ENCODE assay signal across 12 mouse cellular contexts in the genomic region with DNA sequence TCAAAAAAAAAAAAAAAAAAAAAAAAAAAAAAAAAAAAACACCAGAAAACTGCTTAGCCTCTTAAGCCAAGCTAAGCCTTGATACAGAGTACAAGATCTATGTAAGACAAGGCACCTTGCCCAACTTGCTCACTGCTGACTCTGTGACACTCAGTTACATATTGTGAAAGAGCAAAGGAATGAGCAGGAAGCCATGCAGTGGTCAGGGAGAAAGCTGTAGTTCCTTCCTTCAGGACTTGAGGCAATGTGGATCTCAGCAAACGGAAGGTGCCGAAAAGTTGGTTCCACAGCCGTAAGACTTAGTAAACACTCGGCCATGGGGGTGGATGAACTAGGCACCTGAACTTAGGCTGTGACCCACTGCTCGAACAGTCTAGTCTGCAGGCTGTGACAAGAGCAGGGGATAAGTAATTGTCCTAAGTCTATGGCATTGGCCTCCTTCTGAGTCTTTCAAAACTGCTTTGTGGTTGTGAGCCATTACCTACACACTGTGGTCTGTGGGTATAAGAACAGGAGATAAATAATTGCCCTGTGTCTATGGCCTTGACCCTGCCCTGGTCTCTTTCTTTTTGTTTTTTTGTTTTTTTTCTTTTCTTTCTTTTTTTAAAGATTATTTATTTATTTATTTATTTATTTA. TPM values are rescaled to one million over a fixed set of nuclear protein-coding genes. Genes with fewer than 3 reads are reported as not detected.
A peak's percentile ranks its signal among the peaks of the same experiment; 100 is the strongest.
DNase-seq lines count a peak whose midpoint lies in the region; ATAC-seq lines count a peak whose summit lies in the region.
"Had no signal": no experiment of that assay in that cellular context is flagged by ENCODE, and none has a peak within 500 bp of the region (broad histone marks: within the 10 kb centered on the region; RNA-seq: fewer than 3 reads in every experiment).

No protein-coding gene starts in this region.

- intact Hi-C loops in heart, postnatal 25 days (cut with DNase I) = loop anchor here (2.0 kb wide), 1 partner anchor 65 kb away; no protein-coding TSS in a partner anchor
- intact Hi-C loops in gastrocnemius, postnatal 14 days (cut with DNase I; ENCODE audit: low total_unique reads) = loop anchor here (10.0 kb wide), 1 partner anchor 51 kb away; no protein-coding TSS in a partner anchor

- ATAC-seq in granulocyte monocyte progenitor cell, adult 5-6 weeks (replicated peaks; ENCODE audit: poor library complexity, severe bottlenecking) = peak; percentile 79
- ATAC-seq: forebrain, embryonic 14.5 days; midbrain, embryonic 15.5 days had no signal

- DNase-seq in heart, adult 11 months = peak; percentile 86
- DNase-seq in heart, postnatal 25 days (ENCODE audit: low spot score) = no peak
- peak; percentile 96 for DNase-seq in 416B (ENCODE audit: low read depth)
- DNase-seq in lung, postnatal 36 days = peak; percentile 76
- no peak for DNase-seq in gastrocnemius, postnatal 14 days
- DNase-seq in frontal cortex, postnatal 14 days (ENCODE audit: low spot score in 2 of 2) = no peak
- DNase-seq in neural tube, embryonic 10.5 days (ENCODE audit: extremely low spot score, low spot score) = no peak
- DNase-seq: cerebellum, adult 11 months had no signal

RNA-seq across cellular contexts. Expression of a gene that starts 5.7 kb away (rescaled TPM):
- total RNA-seq in heart, postnatal 25 days (2021) = not detected
- total RNA-seq in granulocyte monocyte progenitor cell, adult 5-6 weeks (2014; fragmentation: Nextera tagmentation) = not detected in 2 replicates
- not detected in 2 replicates for total RNA-seq in granulocyte monocyte progenitor cell, adult 5-6 weeks (2017)
- not detected for total RNA-seq in gastrocnemius, postnatal 14 days (2021)
- total RNA-seq: heart, adult 2 months had no signal

RNA-seq across cellular contexts. Expression of a gene that starts 9.4 kb away (rescaled TPM):
- not detected for total RNA-seq in heart, postnatal 25 days (2021)
- 0.70 TPM in 1 of 2 replicates, not detected in the other for total RNA-seq in granulocyte monocyte progenitor cell, adult 5-6 weeks (2014; fragmentation: Nextera tagmentation)
- 1.3 and 2.3 TPM in 2 replicates for total RNA-seq in granulocyte monocyte progenitor cell, adult 5-6 weeks (2017)
- not detected for total RNA-seq in gastrocnemius, postnatal 14 days (2021)
- total RNA-seq: heart, adult 2 months had no signal

RNA-seq across cellular contexts. Expression of a gene that starts 10.5 kb away (rescaled TPM):
- total RNA-seq in heart, postnatal 25 days (2021) = not detected
- total RNA-seq in granulocyte monocyte progenitor cell, adult 5-6 weeks (2014; fragmentation: Nextera tagmentation) = not detected in 2 replicates
- 0.73 TPM in 1 of 2 replicates, not detected in the other for total RNA-seq in granulocyte monocyte progenitor cell, adult 5-6 weeks (2017)
- total RNA-seq in gastrocnemius, postnatal 14 days (2021) = not detected
- total RNA-seq: heart, adult 2 months had no signal

RNA-seq across cellular contexts. Expression of a gene that starts 31.6 kb away (rescaled TPM):
- not detected for total RNA-seq in heart, postnatal 25 days (2021)
- total RNA-seq in granulocyte monocyte progenitor cell, adult 5-6 weeks (2014; fragmentation: Nextera tagmentation) = not detected in 2 replicates
- total RNA-seq in granulocyte monocyte progenitor cell, adult 5-6 weeks (2017) = not detected in 2 replicates
- not detected for total RNA-seq in gastrocnemius, postnatal 14 days (2021)
- total RNA-seq: heart, adult 2 months had no signal

RNA-seq across cellular contexts. Expression of a gene that starts 40.2 kb away (rescaled TPM):
- total RNA-seq in heart, postnatal 25 days (2021) = not detected
- total RNA-seq in granulocyte monocyte progenitor cell, adult 5-6 weeks (2014; fragmentation: Nextera tagmentation) = not detected in 2 replicates
- not detected in 2 replicates for total RNA-seq in granulocyte monocyte progenitor cell, adult 5-6 weeks (2017)
- not detected for total RNA-seq in gastrocnemius, postnatal 14 days (2021)
- total RNA-seq: heart, adult 2 months had no signal

Comparison
In these comparisons a context has a peak if more than half of its experiments do, and no peak if none do; other contexts are left out.
1. DNase-seq: peak in heart, adult 11 months (single experiment), 416B (single experiment) and lung, postnatal 36 days (single experiment); none in heart, postnatal 25 days (single experiment), gastrocnemius, postnatal 14 days (single experiment), frontal cortex, postnatal 14 days (0 of 2) and neural tube, embryonic 10.5 days (single experiment).